In the genomic region with DNA sequence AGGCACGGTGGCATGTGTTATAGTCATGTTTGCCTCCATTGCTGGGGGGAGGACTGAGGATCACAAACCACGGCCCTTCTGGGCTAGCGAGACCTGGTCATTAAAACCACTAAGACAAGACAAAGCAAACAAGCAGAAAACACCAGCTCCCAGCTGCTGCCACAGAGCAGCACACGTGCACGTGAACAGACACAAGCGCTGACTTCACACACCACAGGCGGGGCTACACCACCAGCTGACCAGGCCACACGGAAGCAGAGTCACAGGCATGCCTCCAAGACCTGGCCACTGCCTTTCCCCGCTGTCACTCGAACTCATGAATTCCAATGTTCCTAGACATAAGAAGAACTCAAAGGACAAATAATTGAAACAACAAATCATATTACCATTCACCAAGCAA, we compare ENCODE assay signal across 30 mouse cellular contexts.
"Had no signal": no experiment of that assay in that cellular context is flagged by ENCODE, and none has a peak within 500 bp of the region (broad histone marks: within the 10 kb centered on the region; RNA-seq: fewer than 3 reads in every experiment).

No protein-coding gene starts in this region.

- H3K27ac ChIP-seq: left cerebral cortex, adult 2 months; limb, embryonic 10.5 days; limb, embryonic 12.5 days; limb, embryonic 13.5 days; limb, embryonic 15.5 days; liver, embryonic 12.5 days; liver, embryonic 13.5 days; liver, embryonic 14.5 days; liver, embryonic 15.5 days; lung, embryonic 15.5 days; macrophage; midbrain, embryonic 10.5 days; midbrain, embryonic 12.5 days; midbrain, embryonic 15.5 days; neural tube, embryonic 12.5 days had no signal

- H3K4me3 ChIP-seq: left cerebral cortex, adult 2 months; limb, embryonic 10.5 days; limb, embryonic 12.5 days; limb, embryonic 13.5 days; limb, embryonic 15.5 days; liver, embryonic 12.5 days; liver, embryonic 13.5 days; liver, embryonic 15.5 days; lung, embryonic 15.5 days; megakaryocyte, embryonic 14.5 days; midbrain, embryonic 10.5 days; midbrain, embryonic 12.5 days; midbrain, embryonic 15.5 days; neural tube, embryonic 12.5 days had no signal

- H3K4me1 ChIP-seq: liver, embryonic 12.5 days; liver, embryonic 13.5 days; liver, embryonic 15.5 days; lung, embryonic 15.5 days; midbrain, embryonic 15.5 days; neural tube, embryonic 12.5 days had no signal

- H3K9me3 ChIP-seq: limb, embryonic 10.5 days; limb, embryonic 12.5 days; limb, embryonic 13.5 days; limb, embryonic 15.5 days; liver, embryonic 12.5 days; liver, embryonic 13.5 days; liver, embryonic 15.5 days; lung, embryonic 15.5 days; megakaryocyte, embryonic 14.5 days; midbrain, embryonic 10.5 days; midbrain, embryonic 12.5 days; midbrain, embryonic 15.5 days; neural tube, embryonic 12.5 days had no signal

- H3K27me3 ChIP-seq: limb, embryonic 12.5 days; limb, embryonic 13.5 days; limb, embryonic 15.5 days; liver, embryonic 12.5 days; liver, embryonic 13.5 days; liver, embryonic 15.5 days; lung, embryonic 15.5 days; midbrain, embryonic 12.5 days; midbrain, embryonic 15.5 days; neural tube, embryonic 12.5 days had no signal

- H3K9ac ChIP-seq: limb, embryonic 12.5 days; limb, embryonic 13.5 days; limb, embryonic 15.5 days; liver, embryonic 12.5 days; liver, embryonic 13.5 days; liver, embryonic 14.5 days; liver, embryonic 15.5 days; liver, postnatal 0 days; lung, embryonic 14.5 days; lung, embryonic 15.5 days; midbrain, embryonic 12.5 days; midbrain, embryonic 15.5 days; neural tube, embryonic 12.5 days had no signal

- H3K36me3 ChIP-seq: limb, embryonic 10.5 days; limb, embryonic 12.5 days; limb, embryonic 13.5 days; limb, embryonic 15.5 days; liver, embryonic 12.5 days; liver, embryonic 13.5 days; liver, embryonic 15.5 days; lung, embryonic 15.5 days; midbrain, embryonic 10.5 days; midbrain, embryonic 12.5 days; midbrain, embryonic 15.5 days; neural tube, embryonic 12.5 days had no signal

- H3K4me2 ChIP-seq: limb, embryonic 12.5 days; limb, embryonic 13.5 days; limb, embryonic 15.5 days; liver, embryonic 11.5 days; liver, embryonic 12.5 days; liver, embryonic 13.5 days; liver, embryonic 15.5 days; lung, embryonic 14.5 days; lung, embryonic 15.5 days; midbrain, embryonic 12.5 days; midbrain, embryonic 15.5 days; neural tube, embryonic 12.5 days had no signal

- DNase-seq: left cerebral cortex, postnatal 4 days; liver; liver, embryonic 13.5 days; liver, postnatal 0 days; lung, adult 18-20 months; lung, adult 2 months; lung, embryonic 14.5 days; lung, postnatal 10 days; lung, postnatal 14 days; lung, postnatal 36 days; lung, postnatal 4 days; midbrain, embryonic 14.5 days had no signal

- ATAC-seq: liver, embryonic 12.5 days; liver, postnatal 0 days; lung, postnatal 0 days; midbrain, embryonic 15.5 days; midbrain, embryonic 16.5 days had no signal
